Mouse (Mus musculus) G1E (cell line): ENCODE measurements around the gene Pds5b.
"Not testable (repeated sequence)": the region's sequence is repeated elsewhere in the genome, so short reads cannot be mapped to it uniquely, and the experiment has no call there.

ENCODE experiments used
- CTCF ChIP-seq: IDR thresholded peaks from 2 replicates; pipeline ENCODE4 v1.5.1; 2012; ENCODE audit warnings: low read depth, low read length, inconsistent platforms, mixed read lengths
- GATA1 ChIP-seq: IDR thresholded peaks from 2 replicates; pipeline ENCODE4 v1.6.1; 2012; ENCODE audit warnings: borderline replicate concordance, low read length, inconsistent platforms, mixed read lengths
- GATA2 ChIP-seq: IDR thresholded peaks from 2 replicates; pipeline ENCODE4 v1.6.1; 2012; ENCODE audit warnings: low read depth, low read length, inconsistent platforms, borderline replicate concordance
- TAL1 ChIP-seq: conservative IDR thresholded peaks from 2 replicates; pipeline ENCODE4 v1.6.1; 2012; ENCODE audit warnings: low read depth, low read length, inconsistent platforms, mixed read lengths

DNA sequence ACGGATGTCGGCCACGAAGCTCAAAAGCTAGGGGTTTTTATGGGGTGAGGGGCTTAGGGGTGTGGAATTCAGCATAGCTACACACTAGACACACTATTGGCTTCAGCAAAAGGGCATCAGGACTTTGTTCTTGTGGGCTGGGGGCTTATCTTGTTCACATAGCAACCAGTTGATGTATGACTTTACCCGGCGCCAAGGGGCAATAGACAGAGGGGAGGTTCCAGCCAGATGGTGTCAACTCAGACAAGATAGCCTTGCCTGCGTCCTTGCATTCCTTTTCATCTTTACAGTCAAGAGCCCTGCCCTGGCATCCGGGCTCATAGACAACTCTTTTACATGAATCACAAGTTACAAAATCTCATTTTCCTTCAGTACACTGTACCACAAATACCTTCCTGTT lies 9.6 kb upstream of the Pds5b start:
- TF ChIP-seq CTCF, GATA1, TAL1, GATA2: not testable (repeated sequence)
